Mouse (Mus musculus) activated CD4-positive, CD25-positive, alpha-beta regulatory T cell, adult 4 months (primary cell): ENCODE results near the gene Tex35. TPM values are rescaled to one million over a fixed set of nuclear protein-coding genes. Genes with fewer than 3 reads are reported as not detected.

Experiments
- ATAC-seq: one replicate; pipeline ENCODE4 v1.8.0; 2017
- polyA plus RNA-seq, 2 experiments: library from polyadenylated mRNA; unstranded; fragments of 100-300 nt; shearing (Covaris generic); gene quantifications; one replicate each; pipeline ENCODE4 v1.2.1; 2017

The Tex35 gene
- polyA plus RNA-seq, 2 experiments from 2014 or later = 0.62 TPM; not detected in 1

DNA sequence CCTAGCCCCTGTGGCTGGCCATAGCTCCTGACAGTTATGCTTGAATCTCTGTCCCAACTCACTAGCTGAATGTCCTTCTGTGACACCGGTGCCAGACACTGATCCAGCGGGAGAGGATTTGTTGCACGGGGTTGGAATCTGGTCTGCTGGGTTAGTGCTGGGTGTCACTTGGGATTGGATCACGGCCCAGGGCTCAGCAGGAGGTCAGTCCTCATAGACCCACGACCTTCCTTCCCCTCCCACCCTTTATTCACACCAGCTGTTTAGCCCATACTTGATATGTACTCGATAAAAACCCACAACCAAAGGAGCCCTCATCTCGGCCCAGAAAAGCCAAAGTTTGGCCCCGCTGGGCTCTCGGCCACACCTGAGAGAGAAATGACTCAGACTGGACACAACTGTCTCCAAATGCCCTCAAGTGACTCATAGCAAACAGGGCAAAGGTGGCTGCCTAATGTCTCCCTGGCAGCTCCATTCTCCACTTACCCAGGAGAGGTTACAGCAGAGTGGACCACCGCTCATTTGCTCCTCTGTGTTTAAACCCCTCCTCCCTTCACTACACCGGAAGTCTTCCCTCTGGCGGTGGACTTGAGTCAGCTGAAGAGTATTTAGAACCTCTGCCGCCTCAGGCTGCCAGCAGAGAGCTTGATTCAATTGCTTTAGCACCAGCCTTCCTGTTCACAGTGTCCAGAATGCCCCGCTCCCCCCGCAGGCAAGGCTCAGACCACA is 27.2 kb downstream of the Tex35 start:
- no peak for ATAC-seq

DNA sequence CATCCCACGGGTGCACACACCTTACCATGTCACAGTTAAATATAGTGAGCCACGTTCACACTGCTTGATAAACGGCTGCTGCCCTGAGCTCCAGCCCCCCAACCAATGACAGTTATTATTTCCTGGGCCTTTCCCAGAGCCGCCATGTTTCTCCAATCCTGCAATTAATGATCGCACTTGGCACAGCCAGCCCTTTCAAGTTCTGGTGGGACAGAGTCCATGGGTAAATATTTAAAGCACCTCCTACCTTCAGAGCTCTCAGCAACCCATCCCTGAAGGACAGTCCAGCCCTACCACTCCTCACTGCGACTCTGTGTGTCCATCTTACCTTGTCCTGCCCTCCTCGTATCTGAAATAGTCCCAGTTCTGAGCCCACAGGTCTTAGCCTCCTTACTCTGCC is 28.4 kb downstream of the Tex35 start:
- no peak for ATAC-seq

- no peak for ATAC-seq
Observed at GRCm38 (mm10) chr1:157079384-157080025, 29.0 kb downstream of the Tex35 start.

- peak; percentile 88 for ATAC-seq
Observed at GRCm38 (mm10) chr1:157076781-157077705, 31.4 kb downstream of the Tex35 start.

- peak; percentile 60 for ATAC-seq
Observed at GRCm38 (mm10) chr1:157076257-157076656, 32.2 kb downstream of the Tex35 start.

- ATAC-seq = no peak
Observed at GRCm38 (mm10) chr1:157074937-157075336, 33.5 kb downstream of the Tex35 start.

DNA sequence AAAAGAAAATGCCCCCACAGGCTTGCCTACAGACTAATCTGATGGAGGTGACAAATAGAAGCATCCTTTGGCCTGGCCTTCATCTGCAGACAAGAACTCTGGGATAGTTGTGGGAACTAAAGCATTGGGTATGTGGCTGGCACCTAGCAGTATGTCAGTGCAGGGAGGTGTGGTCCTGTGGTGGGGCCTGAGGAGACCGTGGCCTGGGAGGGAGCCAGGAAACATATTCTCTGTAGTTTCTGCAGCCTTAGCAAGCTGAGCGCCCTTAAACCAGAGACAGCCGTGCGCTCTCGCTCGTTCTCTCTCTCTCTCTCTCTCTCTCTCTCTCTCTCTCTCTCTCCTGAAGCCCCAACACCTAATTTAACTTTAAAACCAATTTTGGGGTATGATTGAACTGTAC is 34.1 kb downstream of the Tex35 start:
- no peak for ATAC-seq

GRCm38 (mm10) chr1:157073592-157073991 is 34.9 kb downstream of the Tex35 start:
- ATAC-seq = no peak

DNA sequence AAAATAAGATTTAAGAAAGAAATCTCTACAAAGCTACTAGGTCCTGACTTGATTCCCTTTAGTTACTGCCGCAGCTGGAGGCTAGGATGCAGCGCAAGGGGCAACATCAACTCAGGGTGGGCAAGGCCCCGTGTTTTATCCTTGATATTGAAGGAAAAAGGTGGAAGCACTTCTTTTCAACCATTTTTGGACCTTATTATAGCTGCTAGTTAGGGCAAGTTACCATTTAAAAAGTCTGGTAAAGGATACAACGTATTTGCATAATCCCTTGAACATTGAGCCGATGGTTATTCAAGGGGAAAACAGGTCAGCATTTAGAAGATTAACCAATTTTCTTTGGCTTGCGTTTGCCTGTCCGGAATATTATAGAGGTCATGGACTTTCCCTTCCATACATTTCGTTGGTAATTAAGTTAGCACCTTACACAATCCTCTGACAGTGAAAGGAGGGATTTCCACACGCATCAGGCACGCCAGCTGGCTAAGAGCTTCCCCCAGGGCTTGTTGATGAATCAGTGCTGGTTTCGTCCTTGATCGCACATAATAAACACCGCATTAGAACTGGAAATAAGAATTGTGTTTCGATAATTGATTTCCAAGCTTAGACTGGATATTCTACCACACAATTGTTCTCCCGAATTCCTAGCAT is 39.2 kb downstream of the Tex35 start:
- ATAC-seq = no peak

- no peak for ATAC-seq
Observed at GRCm38 (mm10) chr1:157068316-157068715, 40.2 kb downstream of the Tex35 start.

DNA sequence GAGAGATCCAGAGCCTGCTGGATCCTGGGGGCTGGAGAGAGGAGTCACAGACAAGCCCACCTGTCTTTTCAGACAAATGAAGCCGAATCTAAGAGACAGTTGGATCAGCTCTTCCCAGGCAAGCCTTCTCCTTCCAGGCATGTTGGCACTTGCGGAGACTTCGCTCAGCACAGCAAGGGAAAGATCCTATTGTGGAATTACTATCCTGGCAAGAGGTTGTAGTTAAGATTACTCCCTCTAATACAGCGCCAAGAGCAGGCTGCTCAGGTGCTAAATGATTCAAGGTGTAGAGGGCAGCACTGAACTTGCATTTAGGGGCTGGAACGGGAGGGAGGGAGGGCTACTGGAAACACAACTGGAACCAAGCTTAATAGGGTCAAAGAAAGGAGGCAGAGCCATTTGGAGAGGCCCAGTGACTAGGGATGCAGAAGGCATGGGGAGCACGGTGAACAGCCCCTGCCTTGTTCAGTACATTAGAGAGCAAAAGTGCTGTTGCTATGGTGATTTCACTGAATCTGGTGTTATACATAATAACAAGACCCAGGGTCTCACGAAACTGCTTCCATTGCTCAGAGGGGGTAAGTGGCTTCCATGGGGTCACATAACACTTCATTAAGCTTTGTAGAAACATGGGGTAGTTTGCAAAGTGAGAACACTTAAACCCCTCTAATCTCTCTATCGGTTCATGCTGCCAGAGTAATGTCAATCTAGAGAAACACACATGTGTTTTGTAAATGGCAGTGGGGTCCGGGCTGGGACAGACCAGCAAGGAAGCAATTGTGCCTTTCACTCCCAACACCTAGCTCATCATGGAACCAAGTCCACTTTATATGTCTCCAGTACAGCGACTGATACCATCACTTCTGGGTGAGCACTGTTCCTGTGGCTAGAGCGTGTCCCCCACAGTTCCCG is 42.4 kb downstream of the Tex35 start:
- ATAC-seq = no peak

DNA sequence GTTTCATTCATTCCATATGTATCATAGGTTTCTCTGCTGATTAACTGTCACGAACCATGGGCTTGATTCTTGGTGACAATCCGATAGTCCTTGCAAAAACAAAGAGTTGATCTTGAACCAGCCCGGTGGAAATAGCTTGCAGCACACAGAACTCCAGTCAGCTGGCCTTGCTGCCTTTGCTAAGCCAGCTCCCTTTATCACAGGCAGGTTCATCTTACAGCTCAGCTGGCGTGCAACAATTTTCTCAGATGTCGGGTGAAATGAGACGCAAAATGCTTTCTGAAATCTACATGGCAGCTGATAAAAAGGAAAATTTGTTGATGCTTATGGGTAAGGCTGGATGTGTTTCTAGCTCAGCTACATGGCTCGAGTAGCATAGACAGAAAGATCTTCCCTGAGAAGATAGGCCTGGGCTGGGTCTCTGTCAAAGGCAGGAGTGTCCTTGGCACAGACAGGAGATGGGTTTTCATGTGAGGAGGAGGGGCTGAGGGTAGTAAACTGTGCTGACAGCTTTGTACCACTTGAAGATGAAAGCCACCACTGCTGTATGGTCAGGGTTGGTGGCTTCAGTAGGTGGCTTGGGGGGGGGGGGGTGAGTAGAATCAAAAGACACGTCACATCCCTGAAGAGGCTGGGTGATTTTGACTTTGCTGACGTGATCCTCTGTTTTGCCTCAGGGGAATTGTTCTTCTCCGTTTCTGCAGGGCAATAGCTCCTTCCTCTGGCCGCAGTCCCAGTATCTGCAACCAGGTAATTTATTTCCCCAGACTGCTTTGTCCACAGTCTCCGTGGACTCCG is 45.0 kb downstream of the Tex35 start:
- ATAC-seq = no peak

DNA sequence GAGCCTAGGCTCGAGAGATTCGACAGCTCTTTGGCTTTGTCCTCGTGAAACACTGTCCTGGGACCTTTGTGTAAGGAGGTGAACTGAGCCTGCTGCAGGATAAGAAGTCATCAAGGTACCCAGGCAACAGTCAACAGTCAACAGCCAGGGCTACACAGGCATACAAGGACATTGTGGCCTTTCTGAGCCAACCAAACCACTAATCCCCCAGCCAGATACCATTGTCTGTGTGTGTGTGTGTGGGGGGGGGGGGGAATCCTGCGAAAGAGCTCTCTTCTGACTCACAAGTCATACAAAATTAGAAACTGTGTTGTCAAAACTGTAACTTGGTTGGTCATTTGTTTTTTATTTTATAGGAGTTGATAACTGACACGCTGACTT is 46.0 kb downstream of the Tex35 start:
- no peak for ATAC-seq

- no peak for ATAC-seq
Observed at GRCm38 (mm10) chr1:157061800-157062444, 46.6 kb downstream of the Tex35 start.

GRCm38 (mm10) chr1:157061170-157061569 is 47.3 kb downstream of the Tex35 start:
- no peak for ATAC-seq

DNA sequence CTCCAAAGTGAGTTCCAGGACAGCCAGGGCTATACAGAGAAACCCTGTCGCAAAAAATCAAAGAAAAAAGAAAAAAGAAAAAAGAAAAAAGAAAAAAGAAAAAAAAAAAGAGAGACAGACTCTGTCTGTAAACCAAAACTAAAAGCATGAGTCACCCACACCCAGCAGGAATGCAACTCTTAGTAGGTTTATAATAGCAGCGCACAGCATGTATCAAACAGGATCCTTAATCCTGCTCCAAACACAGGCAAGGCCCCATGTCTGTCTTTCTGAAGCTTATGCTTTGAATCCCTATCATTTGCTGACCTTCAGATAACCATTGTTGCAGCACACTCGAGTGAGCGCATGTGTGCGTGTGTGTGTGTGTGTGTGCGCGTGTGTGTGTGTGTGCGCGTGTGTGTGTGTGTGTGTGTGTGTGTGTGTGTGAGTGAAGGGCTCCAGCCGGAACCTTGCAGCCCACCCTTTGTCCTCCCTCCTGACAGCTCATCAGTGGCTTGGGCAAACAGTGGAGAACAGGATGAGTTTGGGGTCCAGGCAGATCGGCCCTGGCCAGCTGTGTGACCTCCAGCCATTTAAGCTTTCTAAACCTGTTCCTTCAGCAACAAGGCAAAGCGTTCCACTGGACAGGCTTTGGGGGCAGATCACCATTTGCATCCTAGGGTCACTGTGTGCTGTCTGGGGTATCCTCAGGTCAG is 47.9 kb downstream of the Tex35 start:
- ATAC-seq = no peak

DNA sequence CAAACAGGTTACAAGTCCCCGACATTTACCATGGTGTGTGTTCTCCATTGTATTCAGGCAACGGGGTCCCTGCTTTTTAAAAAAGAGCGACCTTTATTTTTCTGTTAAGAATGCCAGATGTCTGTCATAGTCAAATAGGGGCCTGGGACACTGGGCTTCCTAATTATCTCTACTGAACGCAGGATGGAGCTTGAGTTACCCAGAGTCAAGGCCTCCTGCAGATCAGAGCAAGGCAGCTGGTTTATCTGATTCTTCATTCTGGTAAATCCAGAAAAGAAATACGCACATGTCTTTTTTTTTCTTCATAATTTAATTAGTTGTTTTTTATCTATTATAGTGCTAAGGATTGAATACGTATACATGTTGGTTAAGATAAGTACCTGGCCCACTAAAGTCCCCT is 52.6 kb downstream of the Tex35 start:
- ATAC-seq = no peak

- no peak for ATAC-seq
Observed at GRCm38 (mm10) chr1:157055288-157055831, 53.1 kb downstream of the Tex35 start.

DNA sequence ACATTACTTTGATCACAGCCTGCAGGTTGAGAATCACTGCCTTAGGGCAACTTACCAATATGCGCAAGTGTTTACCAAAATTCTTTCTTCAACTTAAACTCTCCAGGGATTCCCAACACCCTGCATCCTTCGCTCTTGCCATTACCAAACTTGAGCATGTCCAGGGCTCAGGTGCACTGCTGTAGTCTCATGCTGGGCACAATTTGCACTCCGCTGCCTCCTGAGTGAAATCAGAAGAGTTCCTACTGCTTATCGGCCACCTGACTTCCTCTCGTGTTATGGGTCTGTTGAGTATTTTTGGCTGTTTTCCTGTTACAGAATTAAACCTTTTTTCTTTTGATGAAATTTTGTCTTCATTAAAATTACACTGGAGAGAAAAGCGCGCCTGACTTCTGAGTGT is 53.8 kb downstream of the Tex35 start:
- ATAC-seq = no peak
